Mouse (Mus musculus) MEL (cell line): ENCODE measurements around the gene Rsg1. TPM values are rescaled to one million over a fixed set of nuclear protein-coding genes. Genes with fewer than 3 reads are reported as not detected.

Experiments
- DNase-seq: peaks from one replicate; pipeline ENCODE4 v3.0.0; 2011; ENCODE audit warnings: low read depth, low spot score
- H3K27ac ChIP-seq: 2 replicates; pipeline ENCODE4 v1.5.1; 2012; ENCODE audit warnings: low read depth, mild to moderate bottlenecking, control low read depth, low read length, moderate library complexity; ENCODE audit not compliant: control insufficient read depth
- H3K27me3 ChIP-seq, 2 experiments: fragments of 150-350 bp in 1 of 2; sonication (generic) in 1 of 2; 2 replicates each; pipeline ENCODE4 v1.6.1; 2012; ENCODE audit warnings: low read length in 2 of 2, mild to moderate bottlenecking in 2 of 2, improper control_type of control experiment in 1 of 2, moderate library complexity in 1 of 2; ENCODE audit not compliant: insufficient read depth in 2 of 2, control insufficient read depth in 1 of 2
- H3K36me3 ChIP-seq, 2 experiments: 2 replicates each; pipeline ENCODE4 v1.6.1; 2012 to 2014; ENCODE audit warnings: low read length in 2 of 2, improper control_type of control experiment in 1 of 2, inconsistent platforms in 1 of 2, mild to moderate bottlenecking in 1 of 2; ENCODE audit not compliant: insufficient read depth in 2 of 2, control insufficient read depth in 1 of 2
- H3K4me1 ChIP-seq, 2 experiments: fragments of 150-350 bp in 1 of 2; sonication (generic) in 1 of 2; 2 replicates each; pipeline ENCODE4 v1.6.1; 2012; ENCODE audit warnings: low read length in 2 of 2, improper control_type of control experiment in 1 of 2, mild to moderate bottlenecking in 1 of 2; ENCODE audit not compliant: insufficient read depth in 2 of 2, control insufficient read depth in 1 of 2
- H3K4me3 ChIP-seq, 2 experiments: fragments of 150-350 bp in 1 of 2; sonication (generic) in 1 of 2; 2 replicates each; pipeline ENCODE4 v1.5.1; 2012; ENCODE audit warnings: low read depth in 2 of 2, low read length in 2 of 2, mild to moderate bottlenecking in 2 of 2, moderate library complexity in 2 of 2, control low read depth in 1 of 2, improper control_type of control experiment in 1 of 2; ENCODE audit not compliant: control insufficient read depth in 1 of 2, insufficient read depth in 1 of 2
- H3K79me2 ChIP-seq: 2 replicates; pipeline ENCODE4 v1.6.1; 2012; ENCODE audit warnings: mild to moderate bottlenecking, low read length, moderate library complexity; ENCODE audit not compliant: control insufficient read depth, poor library complexity, insufficient read depth
- H3K9ac ChIP-seq: 2 replicates; pipeline ENCODE4 v1.6.1; 2012; ENCODE audit warnings: low read depth, mild to moderate bottlenecking, control low read depth, low read length, moderate library complexity; ENCODE audit not compliant: control insufficient read depth, poor library complexity, severe bottlenecking
- H3K9me3 ChIP-seq: fragments of 150-350 bp; sonication (generic); replicated peaks from 2 replicates; pipeline ENCODE4 v1.6.1; 2012; ENCODE audit warnings: mild to moderate bottlenecking, low read length, improper control_type of control experiment, moderate library complexity; ENCODE audit not compliant: insufficient read depth
- E2F4 ChIP-seq: IDR thresholded peaks from 2 replicates; pipeline ENCODE4 v1.6.1; 2011; ENCODE audit warnings: low read depth, low read length, improper control_type of control experiment, borderline replicate concordance
- ELF1 ChIP-seq: IDR thresholded peaks from 2 replicates; pipeline ENCODE4 v1.6.1; 2014; ENCODE audit warnings: low read depth, mild to moderate bottlenecking, inconsistent platforms, low read length, improper control_type of control experiment, moderate library complexity
- EP300 ChIP-seq, 2 experiments: IDR thresholded peaks; 2 replicates each; pipeline ENCODE4 v1.6.1; 2011; ENCODE audit warnings: improper control_type of control experiment in 2 of 2, low read length in 2 of 2, low read depth in 1 of 2, mild to moderate bottlenecking in 1 of 2
- HCFC1 ChIP-seq: IDR thresholded peaks from 2 replicates; pipeline ENCODE4 v1.6.1; 2012; ENCODE audit warnings: low read depth, mild to moderate bottlenecking, inconsistent platforms, low read length, improper control_type of control experiment, moderate library complexity
- JUND ChIP-seq: IDR thresholded peaks from 2 replicates; pipeline ENCODE4 v1.6.1; 2011; ENCODE audit warnings: low read depth, mild to moderate bottlenecking, improper control_type of control experiment, low read length
- MAX ChIP-seq: IDR thresholded peaks from 2 replicates; pipeline ENCODE4 v1.6.1; 2011; ENCODE audit warnings: low read length, improper control_type of control experiment
- MAZ ChIP-seq: IDR thresholded peaks from 2 replicates; pipeline ENCODE4 v1.6.1; 2012; ENCODE audit warnings: low read depth, mild to moderate bottlenecking, inconsistent platforms, low read length, improper control_type of control experiment
- NRF1 ChIP-seq: IDR thresholded peaks from 2 replicates; pipeline ENCODE4 v1.6.1; 2014; ENCODE audit warnings: low read depth, mild to moderate bottlenecking, inconsistent platforms, low read length, improper control_type of control experiment, moderate library complexity; ENCODE audit not compliant: poor library complexity, insufficient read depth, severe bottlenecking
- POLR2A ChIP-seq, 2 experiments: IDR thresholded peaks; 2 replicates each; pipeline ENCODE4 v1.6.1; 2011 to 2012; ENCODE audit warnings: low read length in 2 of 2, mild to moderate bottlenecking in 2 of 2, control low read depth in 1 of 2, improper control_type of control experiment in 1 of 2, low read depth in 1 of 2, moderate library complexity in 1 of 2; ENCODE audit not compliant: control insufficient read depth in 1 of 2, insufficient read depth in 1 of 2, poor library complexity in 1 of 2
- POLR2AphosphoS5 ChIP-seq: IDR thresholded peaks from 2 replicates; pipeline ENCODE4 v1.6.1; 2012; ENCODE audit warnings: low read depth, borderline replicate concordance, mild to moderate bottlenecking, inconsistent platforms, low read length, moderate library complexity, mixed read lengths
- SIN3A ChIP-seq: IDR thresholded peaks from 2 replicates; pipeline ENCODE4 v1.6.1; 2012; ENCODE audit warnings: low read length, improper control_type of control experiment, inconsistent platforms
- TBP ChIP-seq: IDR thresholded peaks from 2 replicates; pipeline ENCODE4 v1.8.0; 2011; ENCODE audit warnings: low read depth, low read length, improper control_type of control experiment
- TCF12 ChIP-seq: IDR thresholded peaks from 2 replicates; pipeline ENCODE4 v1.6.1; 2014; ENCODE audit warnings: low read depth, mild to moderate bottlenecking, inconsistent platforms, low read length, improper control_type of control experiment, moderate library complexity
- UBTF ChIP-seq: IDR thresholded peaks from 2 replicates; pipeline ENCODE4 v1.6.1; 2012; ENCODE audit warnings: low read depth, mild to moderate bottlenecking, inconsistent platforms, low read length, improper control_type of control experiment, moderate library complexity, borderline replicate concordance; ENCODE audit not compliant: insufficient read depth
- USF2 ChIP-seq, 2 experiments: IDR thresholded peaks; 2 replicates each; pipeline ENCODE4 v1.6.1; 2011 to 2012; ENCODE audit warnings: improper control_type of control experiment in 2 of 2, low read length in 2 of 2, borderline replicate concordance in 1 of 2, inconsistent platforms in 1 of 2, low read depth in 1 of 2, mild to moderate bottlenecking in 1 of 2; ENCODE audit not compliant: insufficient read depth in 1 of 2
- ZC3H11A ChIP-seq: IDR thresholded peaks from 2 replicates; pipeline ENCODE4 v1.6.1; 2012; ENCODE audit warnings: low read depth, mild to moderate bottlenecking, inconsistent platforms, low read length, improper control_type of control experiment
- ZKSCAN1 ChIP-seq: IDR thresholded peaks from 2 replicates; pipeline ENCODE4 v1.6.1; 2012; ENCODE audit warnings: low read depth, mild to moderate bottlenecking, inconsistent platforms, low read length, improper control_type of control experiment, moderate library complexity
- ZNF384 ChIP-seq: IDR thresholded peaks from 2 replicates; pipeline ENCODE4 v1.6.1; 2012; ENCODE audit warnings: low read depth, mild to moderate bottlenecking, inconsistent platforms, low read length, improper control_type of control experiment
- polyA plus RNA-seq, 2 experiments: library from polyadenylated mRNA; stranded (reverse) in 1 of 2; unstranded in 1 of 2; fragments of >175 nt in 1 of 2; fragments of >200 nt in 1 of 2; gene quantifications; 2 replicates each; pipeline versions ENCODE4 v1.2.1 to v1.2.4; 2012; ENCODE audit warnings: low replicate concordance in 2 of 2, low read depth in 1 of 2; ENCODE audit not compliant: insufficient read length in 2 of 2, insufficient read depth in 1 of 2, missing spikeins in 1 of 2
- total RNA-seq: library from RNA; depleted of rRNA; stranded (reverse); fragments of 300-350 nt; gene quantifications from 2 replicates; pipeline ENCODE4 v1.2.3, GENCODE M21; 2012

The Rsg1 gene
- total and polyA plus RNA-seq, 3 experiments = 4.8 to 5.8 TPM; not detected in 1

GRCm38 (mm10) chr4:141178500-141178899, 35.3 kb upstream of the Rsg1 start:
- Histone ChIP-seq H3K36me3 (peaks cover 0 to 3% of the 10 kb centered on the region in 2 experiments; a peak in 2 of 4 replicates), H3K4me1 (no peaks in the 10 kb centered on the region), H3K27me3 (no peaks in the 10 kb centered on the region), H3K79me2 (no peaks in the 10 kb centered on the region; the same call in 1 of the 2 replicates), H3K4me3 (no peak overlapping the region), H3K27ac (no peak overlapping the region), H3K9ac (no peak overlapping the region), H3K9me3 (no peaks in the 10 kb centered on the region)
- TF ChIP-seq UBTF = no peak
- no peak for TF ChIP-seq ZNF384
- TF ChIP-seq ELF1 = no peak
- TF ChIP-seq POLR2AphosphoS5 = no peak
- no peak for TF ChIP-seq TCF12
- TF ChIP-seq USF2 (IDR thresholded peaks at IDR 0.05; ENCODE audit: borderline replicate concordance in 1 of 2, insufficient read depth in 1 of 2, low read depth in 1 of 2, low read length in 2 of 2) = no peak
- DNase-seq = no peak

GRCm38 (mm10) chr4:141180831-141181230, 32.9 kb upstream of the Rsg1 start:
- no peak overlapping the region for H3K9ac ChIP-seq
- no peaks in the 10 kb centered on the region for H3K9me3 ChIP-seq
- no peak for TF ChIP-seq POLR2A (IDR thresholded peaks at IDR 0.05; ENCODE audit: control insufficient read depth in 1 of 2, insufficient read depth in 1 of 2, low read depth in 1 of 2, low read length in 2 of 2, poor library complexity in 1 of 2)
- TF ChIP-seq POLR2AphosphoS5 = no peak
- TF ChIP-seq SIN3A = no peak
- no peak for TF ChIP-seq ELF1
- no peak for TF ChIP-seq EP300 (IDR thresholded peaks at IDR 0.05; ENCODE audit: low read depth in 1 of 2, low read length in 2 of 2)
- TF ChIP-seq MAZ = no peak
- TF ChIP-seq TBP = no peak
- no peak for TF ChIP-seq TCF12
- TF ChIP-seq ZKSCAN1 = no peak
- no peak for TF ChIP-seq MAX
- TF ChIP-seq ZC3H11A = no peak
- no peak for TF ChIP-seq HCFC1
- no peak for TF ChIP-seq NRF1
- no peak for TF ChIP-seq JUND
- TF ChIP-seq E2F4 = no peak
- TF ChIP-seq ZNF384 = no peak
- no peak for TF ChIP-seq USF2 (IDR thresholded peaks at IDR 0.05; ENCODE audit: borderline replicate concordance in 1 of 2, insufficient read depth in 1 of 2, low read depth in 1 of 2, low read length in 2 of 2)
- TF ChIP-seq UBTF = no peak
- no peak overlapping the region for H3K4me3 ChIP-seq
- H3K79me2 ChIP-seq = no peaks in the 10 kb centered on the region; the same call in 1 of the 2 replicates
- no peak for DNase-seq
- H3K4me1 ChIP-seq = no peaks in the 10 kb centered on the region
- H3K27ac ChIP-seq = no peak overlapping the region
- H3K36me3 ChIP-seq = peaks cover 0 to 2% of the 10 kb centered on the region in 2 experiments; a peak in 2 of 4 replicates
- no peaks in the 10 kb centered on the region for H3K27me3 ChIP-seq
